ENCODE assay signal across 10 mouse cellular contexts in genomic region chr10:87494596-87494995, GRCm38 (mm10). TPM values are rescaled to one million over a fixed set of nuclear protein-coding genes. Genes with fewer than 3 reads are reported as not detected.
A peak's percentile ranks its signal among the peaks of the same experiment; 100 is the strongest.
DNase-seq lines count a peak whose midpoint lies in the region; ATAC-seq and TF ChIP-seq lines count a peak whose summit lies in the region.
"Had no signal": no experiment of that assay in that cellular context is flagged by ENCODE, and none has a peak within 500 bp of the region (broad histone marks: within the 10 kb centered on the region; RNA-seq: fewer than 3 reads in every experiment).

No protein-coding gene starts in this region.

- 0 out of 2 replicates have a peak, but pooled peaks have one; percentile 6 for ATAC-seq in forebrain, embryonic 11.5 days (replicated peaks; ENCODE audit: low FRiP score)
- peak; percentile 12; the same call in 1 of the 2 replicates for ATAC-seq in neural tube, embryonic 11.5 days (ENCODE audit: insufficient read depth, low FRiP score, low TSS enrichment)
- ATAC-seq in granulocyte monocyte progenitor cell, adult 5-6 weeks (replicated peaks; ENCODE audit: poor library complexity, severe bottlenecking), result no peak

- H3K4me3 ChIP-seq in ES-Bruce4 (ENCODE audit: low read depth, low read length), result peak overlapping the region; percentile 58
- H3K4me3 ChIP-seq in forebrain, embryonic 11.5 days (ENCODE audit: low read depth, low read length), result peak overlapping the region; percentile 64
- peak overlapping the region; percentile 14 for H3K4me3 ChIP-seq in neural tube, embryonic 11.5 days (ENCODE audit: low read depth, low read length)

- DNase-seq in Muller cell, postnatal 12 days (ENCODE audit: inconsistent ontology term), result peak; percentile 84
- DNase-seq in forebrain, embryonic 11.5 days (ENCODE audit: low spot score), result peak; percentile 73
- DNase-seq in heart, postnatal 14 days, result peak; percentile 60 to 66
- peak; percentile 45 for DNase-seq in layer of hippocampus, adult 9-11 months
- peak; percentile 56 for DNase-seq in neural tube, embryonic 11.5 days (ENCODE audit: low spot score)
- DNase-seq in c-Kit-positive CD71-positive TER-119-positive erythroid progenitor cells, embryonic 14.5 days (ENCODE audit: low spot score), result no peak

- TF ChIP-seq CTCF in ES-Bruce4 (IDR thresholded peaks at IDR 0.05; ENCODE audit: low read depth, low read length), result no peak

- no peak overlapping the region for H3K27ac ChIP-seq in ES-Bruce4 (ENCODE audit: insufficient read depth, low read length)
- no peak overlapping the region for H3K27ac ChIP-seq in forebrain, embryonic 11.5 days (ENCODE audit: low read depth, low read length)
- H3K27ac ChIP-seq in neural tube, embryonic 11.5 days (ENCODE audit: low read depth, low read length), result no peak overlapping the region

- H3K4me1 ChIP-seq in ES-Bruce4 (ENCODE audit: control insufficient read depth, insufficient read depth, low read length), result no peaks in the 10 kb centered on the region
- peaks cover 16% of the 10 kb centered on the region for H3K4me1 ChIP-seq in forebrain, embryonic 11.5 days (replicated peaks; ENCODE audit: control insufficient read depth, insufficient read depth, low read length)
- H3K4me1 ChIP-seq in neural tube, embryonic 11.5 days (ENCODE audit: control insufficient read depth, insufficient read depth, low read length), result peaks cover 15% of the 10 kb centered on the region

- intact Hi-C loops in heart, postnatal 14 days (cut with DNase I), result no loop called here

- no peak overlapping the region for H3K9ac ChIP-seq in ES-Bruce4 (ENCODE audit: low read depth, poor library complexity, severe bottlenecking)
- peak overlapping the region; percentile 87 for H3K9ac ChIP-seq in forebrain, embryonic 11.5 days (ENCODE audit: low read length)
- peak overlapping the region; percentile 30; the same call in 1 of the 2 replicates for H3K9ac ChIP-seq in neural tube, embryonic 11.5 days (ENCODE audit: low read length)

- peaks cover 13% of the 10 kb centered on the region for H3K27me3 ChIP-seq in ES-Bruce4 (ENCODE audit: control insufficient read depth, insufficient read depth, low read length, poor library complexity, severe bottlenecking)
- peaks cover 18% of the 10 kb centered on the region; the same call in 1 of the 2 replicates for H3K27me3 ChIP-seq in forebrain, embryonic 11.5 days (ENCODE audit: control insufficient read depth, insufficient read depth, low read length)
- H3K27me3 ChIP-seq in neural tube, embryonic 11.5 days (ENCODE audit: control insufficient read depth, insufficient read depth, low read length), result peaks cover 31% of the 10 kb centered on the region

- H3K4me2 ChIP-seq in forebrain, embryonic 11.5 days (ENCODE audit: low read depth, low read length, severe bottlenecking), result peak overlapping the region; percentile 84
- H3K4me2 ChIP-seq in neural tube, embryonic 11.5 days (ENCODE audit: low read depth), result peak overlapping the region; percentile 88

- no peaks in the 10 kb centered on the region for H3K36me3 ChIP-seq in ES-Bruce4 (ENCODE audit: control insufficient read depth, insufficient read depth, low read length, poor library complexity, severe bottlenecking)
- no peaks in the 10 kb centered on the region for H3K36me3 ChIP-seq in forebrain, embryonic 11.5 days (ENCODE audit: control insufficient read depth, insufficient read depth, low read length)
- no peaks in the 10 kb centered on the region for H3K36me3 ChIP-seq in neural tube, embryonic 11.5 days (ENCODE audit: control insufficient read depth, insufficient read depth, low read length)

- no peak for TF ChIP-seq POLR2A in ES-Bruce4 (IDR thresholded peaks at IDR 0.05; ENCODE audit: insufficient read depth, low read length)

- 0% methylated on average over 18 of the region's 18 CpGs for WGBS in forebrain, embryonic 11.5 days
- under 1% methylated on average over 18 of the region's 18 CpGs for WGBS in neural tube, embryonic 11.5 days

- no peaks in the 10 kb centered on the region for H3K9me3 ChIP-seq in ES-Bruce4 (replicated peaks; ENCODE audit: control insufficient read depth, insufficient read depth, low read length, poor library complexity, severe bottlenecking)
- H3K9me3 ChIP-seq in forebrain, embryonic 11.5 days (ENCODE audit: control insufficient read depth, low read length), result peaks cover 3% of the 10 kb centered on the region; the same call in 1 of the 2 replicates
- H3K9me3 ChIP-seq in neural tube, embryonic 11.5 days (ENCODE audit: control insufficient read depth, low read length), result no peaks in the 10 kb centered on the region

- TF ChIP-seq EP300 in ES-Bruce4 (IDR thresholded peaks at IDR 0.05; ENCODE audit: insufficient read depth, low read depth, low read length), result no peak

RNA-seq across cellular contexts. Expression of gene Ascl1, which starts 1.1 kb away (rescaled TPM):
- polyA plus RNA-seq in ES-Bruce4 (2011; ENCODE audit: insufficient read depth, insufficient read length, low read depth, missing spikeins), result not detected in 2 replicates
- 60.6 and 69.9 TPM in 2 replicates for polyA plus RNA-seq in forebrain, embryonic 11.5 days (2014; fragmentation: Nextera tagmentation; extraction: Ambion mirVana)
- under 1 TPM in 1 of 2 experiments, not detected in 1; 0.17 TPM for total RNA-seq in heart, postnatal 14 days (2021)
- polyA plus RNA-seq in neural tube, embryonic 11.5 days (2014; fragmentation: Nextera tagmentation; extraction: Ambion mirVana), result 40.5 and 42.9 TPM in 2 replicates
- not detected in 2 replicates for total RNA-seq in granulocyte monocyte progenitor cell, adult 5-6 weeks (2014; fragmentation: Nextera tagmentation)
- not detected in 2 replicates for total RNA-seq in granulocyte monocyte progenitor cell, adult 5-6 weeks (2017)
- polyA plus RNA-seq: testis, adult 2 months had no signal

RNA-seq across cellular contexts. Expression of gene Pah, which starts 27.0 kb away (rescaled TPM):
- polyA plus RNA-seq in ES-Bruce4 (2011; ENCODE audit: insufficient read depth, insufficient read length, low read depth, missing spikeins), result not detected in 2 replicates
- not detected in 2 replicates for polyA plus RNA-seq in forebrain, embryonic 11.5 days (2014; fragmentation: Nextera tagmentation; extraction: Ambion mirVana)
- total RNA-seq in heart, postnatal 14 days (2021), result under 1 TPM; 0.32 to 0.76 TPM
- polyA plus RNA-seq in neural tube, embryonic 11.5 days (2014; fragmentation: Nextera tagmentation; extraction: Ambion mirVana), result not detected in 2 replicates
- not detected in 2 replicates for total RNA-seq in granulocyte monocyte progenitor cell, adult 5-6 weeks (2014; fragmentation: Nextera tagmentation)
- not detected in 2 replicates for total RNA-seq in granulocyte monocyte progenitor cell, adult 5-6 weeks (2017)
- total RNA-seq: layer of hippocampus, postnatal 25 days had no signal

Comparison
In these comparisons a context has a peak if more than half of its experiments do, and no peak if none do; other contexts are left out.
1. H3K4me3 ChIP-seq: peak in every context shown above with its lines; median percentile 64 in forebrain, embryonic 11.5 days; 58 in ES-Bruce4; 14 in neural tube, embryonic 11.5 days.
2. RNA of gene Ascl1, which starts 1.1 kb away (polyA plus RNA-seq): 60.6 to 69.9 TPM in forebrain, embryonic 11.5 days and 40.5 to 42.9 TPM in neural tube, embryonic 11.5 days; not detected in ES-Bruce4; every median in the first group is over 10 times any median in the second.